Mouse (Mus musculus): ENCODE measurements around the gene Timm10b. TPM values are rescaled to one million over a fixed set of nuclear protein-coding genes. Genes with fewer than 3 reads are reported as not detected.

Timm10b gene
- polyA plus RNA-seq, 1 experiment = 194 TPM

GRCm38 (mm10) chr7:105615720-105616119 is 24.1 kb upstream of the Timm10b start:
- Histone ChIP-seq H3K27ac (ENCODE audit: control insufficient read depth, insufficient read depth, low read length) (no peak overlapping the region), H3K36me3 (ENCODE audit: control insufficient read depth, insufficient read depth, low read length) (no peaks in the 10 kb centered on the region), H3K4me3 (ENCODE audit: control insufficient read depth, insufficient read depth, low read length) (no peak overlapping the region), H3K27me3 (ENCODE audit: control insufficient read depth, insufficient read depth, low read length) (no peaks in the 10 kb centered on the region), H3K4me1 (replicated peaks; ENCODE audit: control insufficient read depth, insufficient read depth, low read length) (0 out of 2 replicates have a peak, but pooled peaks cover 2% of the 10 kb centered on the region)
- TF ChIP-seq POLR2A (IDR thresholded peaks at IDR 0.05; ENCODE audit: control insufficient read depth, extremely low read depth, insufficient read depth, low read length, poor library complexity) (no peak), CTCF (IDR thresholded peaks at IDR 0.05; ENCODE audit: borderline replicate concordance, control insufficient read depth, extremely low read depth, insufficient read depth, low read length, poor library complexity) (no peak)
- WGBS = 86% methylated on average over 1 of the region's 1 CpGs
- no peak for DNase-seq

- 97% methylated on average over 6 of the region's 6 CpGs for WGBS
- DNase-seq = no peak
- Histone ChIP-seq H3K4me3 (ENCODE audit: control insufficient read depth, insufficient read depth, low read length) (no peak overlapping the region), H3K4me1 (replicated peaks; ENCODE audit: control insufficient read depth, insufficient read depth, low read length) (0 out of 2 replicates have a peak, but pooled peaks cover 2% of the 10 kb centered on the region), H3K27ac (ENCODE audit: control insufficient read depth, insufficient read depth, low read length) (no peak overlapping the region), H3K27me3 (ENCODE audit: control insufficient read depth, insufficient read depth, low read length) (no peaks in the 10 kb centered on the region), H3K36me3 (ENCODE audit: control insufficient read depth, insufficient read depth, low read length) (no peaks in the 10 kb centered on the region)
- TF ChIP-seq POLR2A (IDR thresholded peaks at IDR 0.05; ENCODE audit: control insufficient read depth, extremely low read depth, insufficient read depth, low read length, poor library complexity) (no peak), CTCF (IDR thresholded peaks at IDR 0.05; ENCODE audit: borderline replicate concordance, control insufficient read depth, extremely low read depth, insufficient read depth, low read length, poor library complexity) (no peak)
Observed at GRCm38 (mm10) chr7:105616561-105616960, 23.3 kb upstream of the Timm10b start.

GRCm38 (mm10) chr7:105617810-105618209 is 22.0 kb upstream of the Timm10b start:
- Histone ChIP-seq H3K4me3 (ENCODE audit: control insufficient read depth, insufficient read depth, low read length) (no peak overlapping the region), H3K36me3 (ENCODE audit: control insufficient read depth, insufficient read depth, low read length) (no peaks in the 10 kb centered on the region), H3K4me1 (replicated peaks; ENCODE audit: control insufficient read depth, insufficient read depth, low read length) (0 out of 2 replicates have a peak, but pooled peaks cover 2% of the 10 kb centered on the region), H3K27ac (ENCODE audit: control insufficient read depth, insufficient read depth, low read length) (no peak overlapping the region), H3K27me3 (ENCODE audit: control insufficient read depth, insufficient read depth, low read length) (no peaks in the 10 kb centered on the region)
- TF ChIP-seq POLR2A (IDR thresholded peaks at IDR 0.05; ENCODE audit: control insufficient read depth, extremely low read depth, insufficient read depth, low read length, poor library complexity) (no peak), CTCF (IDR thresholded peaks at IDR 0.05; ENCODE audit: borderline replicate concordance, control insufficient read depth, extremely low read depth, insufficient read depth, low read length, poor library complexity) (no peak)
- 98% methylated on average over 22 of the region's 22 CpGs for WGBS
- DNase-seq = no peak

GRCm38 (mm10) chr7:105619701-105620100 is 20.2 kb upstream of the Timm10b start:
- TF ChIP-seq POLR2A (IDR thresholded peaks at IDR 0.05; ENCODE audit: control insufficient read depth, extremely low read depth, insufficient read depth, low read length, poor library complexity) (no peak), CTCF (IDR thresholded peaks at IDR 0.05; ENCODE audit: borderline replicate concordance, control insufficient read depth, extremely low read depth, insufficient read depth, low read length, poor library complexity) (no peak)
- Histone ChIP-seq H3K4me3 (ENCODE audit: control insufficient read depth, insufficient read depth, low read length) (no peak overlapping the region), H3K36me3 (ENCODE audit: control insufficient read depth, insufficient read depth, low read length) (no peaks in the 10 kb centered on the region), H3K27me3 (ENCODE audit: control insufficient read depth, insufficient read depth, low read length) (no peaks in the 10 kb centered on the region), H3K27ac (ENCODE audit: control insufficient read depth, insufficient read depth, low read length) (no peak overlapping the region), H3K4me1 (replicated peaks; ENCODE audit: control insufficient read depth, insufficient read depth, low read length) (no peaks in the 10 kb centered on the region)
- DNase-seq = no peak
- 94% methylated on average over 3 of the region's 3 CpGs for WGBS

- no peaks in the 10 kb centered on the region for H3K27me3 ChIP-seq (ENCODE audit: control insufficient read depth, insufficient read depth, low read length)
- no peaks in the 10 kb centered on the region for H3K36me3 ChIP-seq (ENCODE audit: control insufficient read depth, insufficient read depth, low read length)
- TF ChIP-seq CTCF (IDR thresholded peaks at IDR 0.05; ENCODE audit: borderline replicate concordance, control insufficient read depth, extremely low read depth, insufficient read depth, low read length, poor library complexity) (no peak), POLR2A (IDR thresholded peaks at IDR 0.05; ENCODE audit: control insufficient read depth, extremely low read depth, insufficient read depth, low read length, poor library complexity) (no peak)
- WGBS = 93% methylated on average over 4 of the region's 4 CpGs
- DNase-seq = no peak
- H3K27ac ChIP-seq (ENCODE audit: control insufficient read depth, insufficient read depth, low read length) = no peak overlapping the region
- no peak overlapping the region for H3K4me3 ChIP-seq (ENCODE audit: control insufficient read depth, insufficient read depth, low read length)
- H3K4me1 ChIP-seq (replicated peaks; ENCODE audit: control insufficient read depth, insufficient read depth, low read length) = no peaks in the 10 kb centered on the region
Observed at GRCm38 (mm10) chr7:105621053-105621452, 18.8 kb upstream of the Timm10b start.

GRCm38 (mm10) chr7:105621646-105622292 is 18.1 kb upstream of the Timm10b start:
- H3K36me3 ChIP-seq (ENCODE audit: control insufficient read depth, insufficient read depth, low read length) = no peaks in the 10 kb centered on the region
- H3K27me3 ChIP-seq (ENCODE audit: control insufficient read depth, insufficient read depth, low read length) = no peaks in the 10 kb centered on the region
- no peak for DNase-seq
- WGBS = 91% methylated on average over 8 of the region's 8 CpGs
- H3K4me3 ChIP-seq (ENCODE audit: control insufficient read depth, insufficient read depth, low read length) = no peak overlapping the region
- no peaks in the 10 kb centered on the region for H3K4me1 ChIP-seq (replicated peaks; ENCODE audit: control insufficient read depth, insufficient read depth, low read length)
- TF ChIP-seq POLR2A (IDR thresholded peaks at IDR 0.05; ENCODE audit: control insufficient read depth, extremely low read depth, insufficient read depth, low read length, poor library complexity) (no peak), CTCF (IDR thresholded peaks at IDR 0.05; ENCODE audit: borderline replicate concordance, control insufficient read depth, extremely low read depth, insufficient read depth, low read length, poor library complexity) (no peak)
- H3K27ac ChIP-seq (ENCODE audit: control insufficient read depth, insufficient read depth, low read length) = no peak overlapping the region

Data from thymus, adult 2 months (tissue).